Mouse (Mus musculus): ENCODE measurements around the gene Ptgfrn.

DNA sequence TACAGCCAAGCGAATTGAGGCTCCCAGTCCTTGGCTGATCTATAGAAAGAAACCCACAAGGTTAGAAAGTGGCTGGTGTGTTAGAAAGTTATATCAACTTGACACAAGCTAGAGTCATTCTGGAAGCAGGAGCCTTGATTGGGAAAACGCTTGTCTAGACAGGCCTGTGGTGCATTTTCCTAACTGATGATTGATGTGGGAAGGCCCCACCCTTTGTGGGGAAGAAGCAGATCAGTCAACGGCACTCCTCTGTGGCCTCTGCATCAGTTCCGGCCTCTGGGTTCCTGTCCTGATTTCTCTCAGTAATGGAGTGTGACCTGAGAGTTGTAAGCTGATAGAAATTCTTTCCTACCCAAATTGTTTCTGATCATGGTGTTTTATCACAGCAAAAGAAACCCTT lies 76.4 kb downstream of the Ptgfrn start:
- TF ChIP-seq CTCF (conservative IDR thresholded peaks at IDR 0.05 in 1 of 2, IDR thresholded peaks at IDR 0.05 in 1 of 2; ENCODE audit: low read depth in 2 of 2, low read length in 2 of 2) (no peak), MAZ (IDR thresholded peaks at IDR 0.05; ENCODE audit: low read depth, low read length) (no peak), POLR2A (IDR thresholded peaks at IDR 0.05; ENCODE audit: low read depth, low read length) (no peak), JUND (conservative IDR thresholded peaks at IDR 0.05; ENCODE audit: low read depth, low read length) (no peak)
